Mouse (Mus musculus) forelimb bud, embryonic 11.5 days (tissue): ENCODE measurements at regions not wholly inside any gene's neighbourhood (a gene's known extent, or its start where the extent isn't known, plus 50 kb on each side); places are given as distances from the start of the nearest gene placed in this dataset.

Experiments used
- DNase-seq: peaks from one replicate; pipeline ENCODE4 v3.0.0-alpha.2; 2012; ENCODE audit warnings: low read depth, low spot score

DNA sequence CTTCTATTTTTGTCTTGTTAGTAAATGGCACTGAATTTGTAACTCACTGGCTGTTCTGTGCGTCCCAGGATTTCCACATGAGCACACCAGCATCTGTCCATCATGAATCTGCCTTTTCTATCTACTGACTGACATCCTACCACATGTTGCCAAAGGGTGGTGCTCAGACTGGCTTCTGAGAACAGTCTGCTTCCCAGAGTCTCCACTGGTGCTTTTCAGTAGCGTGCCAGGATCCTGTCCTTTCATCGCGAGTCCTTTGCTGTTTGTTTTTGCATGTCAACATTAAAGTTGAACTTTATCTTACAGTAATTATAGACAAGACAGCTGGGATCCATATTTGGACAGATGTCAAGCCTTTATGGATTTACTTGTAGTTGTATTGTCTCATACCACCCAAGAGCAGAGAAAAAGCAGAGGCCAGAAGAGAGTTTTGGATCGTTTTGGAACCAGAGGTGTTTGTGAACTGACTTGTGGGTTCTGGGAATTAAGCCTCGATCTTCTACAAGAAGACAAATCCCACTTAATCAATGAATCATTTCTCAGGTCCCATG is 314.0 kb upstream of the Agtr1b start:
- no peak for DNase-seq

DNA sequence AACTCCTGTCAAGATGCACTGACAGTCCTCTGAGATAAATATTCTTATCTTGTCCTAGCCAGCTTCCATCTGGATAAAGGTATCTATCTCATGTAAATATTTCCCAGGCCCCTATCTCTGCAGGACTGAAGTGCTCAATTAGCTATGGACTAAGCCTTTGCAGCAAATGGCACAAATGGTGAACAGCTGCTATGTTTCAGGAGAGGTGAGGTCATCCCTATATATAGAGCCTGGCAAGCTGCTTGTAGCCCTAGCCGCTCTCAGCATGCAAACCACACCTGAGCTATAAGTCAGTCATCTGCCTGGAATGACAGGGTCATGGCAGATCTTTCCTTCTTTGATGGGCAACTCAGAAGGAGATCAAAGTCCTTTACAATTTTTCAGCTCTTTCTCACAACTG is 294.9 kb upstream of the Agtr1b start:
- peak; percentile 6 for DNase-seq

DNA sequence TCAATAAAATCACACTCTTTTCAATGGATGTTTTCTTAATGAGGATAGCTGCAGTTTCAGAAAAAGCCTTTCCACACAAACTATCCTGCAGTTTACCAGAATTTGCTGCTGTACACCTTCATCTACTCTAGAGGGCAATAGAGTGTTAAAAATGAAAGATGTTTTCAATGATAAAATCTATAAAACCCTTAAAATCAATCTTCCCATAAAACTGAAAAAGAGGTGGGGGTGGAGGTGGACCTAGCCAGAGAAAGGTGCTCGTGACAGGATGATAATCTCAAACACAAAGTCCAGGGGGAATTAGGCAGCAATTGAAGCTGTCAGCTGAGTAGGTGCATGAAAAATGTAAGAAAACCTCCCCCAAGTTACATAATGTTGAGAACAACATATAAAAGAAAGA is 288.4 kb upstream of the Agtr1b start:
- peak; percentile 6 for DNase-seq
